Mouse (Mus musculus) midbrain, embryonic 11.5 days (tissue): ENCODE data around the gene Zbtb22. TPM values are rescaled to one million over a fixed set of nuclear protein-coding genes. Genes with fewer than 3 reads are reported as not detected.
A peak's percentile ranks its signal among the peaks of the same experiment; 100 is the strongest.
"Not testable (repeated sequence)": the region's sequence is repeated elsewhere in the genome, so short reads cannot be mapped to it uniquely, and the experiment has no call there.

ENCODE experiments used
- ATAC-seq: fragments of 200-750 bp; cut with Nextera tagmentation; 2 replicates; pipeline ENCODE4 v1.8.0; 2017; ENCODE audit warnings: moderate TSS enrichment, moderate library complexity; ENCODE audit not compliant: low FRiP score
- DNase-seq: peaks from one replicate; pipeline ENCODE4 v3.0.0; 2015; ENCODE audit warnings: low spot score; ENCODE audit errors: missing footprints
- H3K27ac ChIP-seq: fragments of 300-500 bp; sonication (generic); 2 replicates; pipeline ENCODE4 v1.5.1; 2014; ENCODE audit warnings: low read depth, low read length
- H3K27me3 ChIP-seq: fragments of 300-500 bp; sonication (generic); 2 replicates; pipeline ENCODE4 v1.6.1; 2014; ENCODE audit warnings: mild to moderate bottlenecking, low read length, moderate library complexity, mixed read lengths; ENCODE audit not compliant: control insufficient read depth, insufficient read depth
- H3K36me3 ChIP-seq: fragments of 300-500 bp; sonication (generic); 2 replicates; pipeline ENCODE4 v1.6.1; 2014; ENCODE audit warnings: mild to moderate bottlenecking, low read length, moderate library complexity, mixed read lengths; ENCODE audit not compliant: control insufficient read depth, insufficient read depth
- H3K4me1 ChIP-seq: fragments of 300-500 bp; sonication (generic); 2 replicates; pipeline ENCODE4 v1.6.1; 2014; ENCODE audit warnings: low read length; ENCODE audit not compliant: control insufficient read depth, insufficient read depth
- H3K4me2 ChIP-seq: fragments of 300-500 bp; sonication (generic); 2 replicates; pipeline ENCODE4 v1.6.1; 2014; ENCODE audit warnings: mild to moderate bottlenecking, moderate library complexity
- H3K4me3 ChIP-seq: fragments of 300-500 bp; sonication (generic); 2 replicates; pipeline ENCODE4 v1.5.1; 2014; ENCODE audit warnings: low read depth, low read length
- H3K9ac ChIP-seq: fragments of 300-500 bp; sonication (generic); 2 replicates; pipeline ENCODE4 v1.6.1; 2014; ENCODE audit warnings: low read length
- H3K9me3 ChIP-seq: fragments of 300-500 bp; sonication (generic); 2 replicates; pipeline ENCODE4 v1.6.1; 2016; ENCODE audit warnings: low read length; ENCODE audit not compliant: control insufficient read depth
- WGBS: fragments of 180-500 bp; shearing (Covaris S2); extraction: QIAGEN DNeasy Blood & Tissue Kit; methylation state at CpG from one replicate; pipeline ENCODE4 v1.1.7; 2014; 5-methylcytosine and 5-hydroxymethylcytosine counted together
- polyA plus RNA-seq: library from polyadenylated mRNA; unstranded; fragments of >200 nt; fragmentation: Nextera tagmentation; extraction: Ambion mirVana; gene quantifications from 2 replicates; pipeline ENCODE4 v1.2.1, GENCODE M21; 2014

Gene Zbtb22
- polyA plus RNA-seq, 1 experiment from 2014 or later, result 9.4 TPM

DNA sequence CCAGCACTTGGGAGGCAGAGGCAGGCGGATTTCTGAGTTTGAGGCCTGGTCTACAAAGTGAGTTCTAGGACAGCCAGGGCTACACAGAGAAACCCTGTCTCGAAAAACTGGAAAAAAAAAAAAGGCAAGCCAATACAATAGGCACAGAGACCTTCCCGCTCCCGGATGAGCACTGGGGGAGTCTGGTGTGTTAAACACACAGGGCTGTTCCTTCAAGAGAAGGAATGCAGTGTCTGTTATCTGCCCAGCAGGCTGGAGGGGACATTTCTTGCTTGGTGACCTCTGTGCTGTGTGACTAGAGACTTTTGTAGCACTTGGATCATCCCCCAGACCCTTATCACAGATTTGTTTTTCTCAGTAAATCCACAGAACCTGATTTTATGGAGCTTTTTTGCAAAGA, 14.1 kb upstream of the Zbtb22 start:
- H3K4me3 ChIP-seq, result no peak overlapping the region

DNA sequence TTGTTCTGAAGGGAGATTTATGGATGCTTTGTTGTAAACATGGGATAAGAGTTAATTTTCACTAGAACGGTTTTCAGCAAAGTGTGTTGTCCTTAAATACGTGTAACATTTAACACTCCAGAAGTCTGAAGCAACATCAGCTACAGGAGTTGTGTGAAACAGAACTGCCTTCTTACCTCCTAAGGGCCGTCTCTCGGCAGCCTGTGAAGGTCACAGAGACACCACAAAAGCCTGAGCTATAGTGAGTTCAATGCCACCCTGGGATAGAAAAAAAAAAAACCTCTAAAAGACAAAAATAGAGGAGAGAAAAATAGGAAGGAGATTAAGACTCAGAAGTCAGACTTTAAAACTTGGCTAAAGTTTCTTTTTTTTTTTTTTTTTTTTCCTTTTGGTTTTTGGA, 13.6 kb upstream of the Zbtb22 start:
- Histone ChIP-seq H3K9me3 (no peaks in the 10 kb centered on the region), H3K27ac (no peak overlapping the region), H3K9ac (no peak overlapping the region), H3K4me3 (no peak overlapping the region), H3K36me3 (no peaks in the 10 kb centered on the region), H3K27me3 (no peaks in the 10 kb centered on the region), H3K4me2 (no peak overlapping the region), H3K4me1 (no peaks in the 10 kb centered on the region)
- 79% methylated on average over 4 of the region's 4 CpGs for WGBS
- no peak for ATAC-seq
- no peak for DNase-seq

More for the DNA sequence above, 14.1 kb upstream of the Zbtb22 start:
- DNase-seq (no peak), ATAC-seq (no peak)
- H3K9me3 ChIP-seq, result no peaks in the 10 kb centered on the region
- H3K27ac ChIP-seq, result no peak overlapping the region
- H3K27me3 ChIP-seq, result no peaks in the 10 kb centered on the region
- no peaks in the 10 kb centered on the region for H3K36me3 ChIP-seq
- WGBS, result 70% methylated on average over 4 of the region's 4 CpGs
- H3K4me2 ChIP-seq, result no peak overlapping the region
- no peaks in the 10 kb centered on the region for H3K4me1 ChIP-seq
- no peak overlapping the region for H3K9ac ChIP-seq

GRCm38 (mm10) chr17:33902491-33902890, 13.2 kb upstream of the Zbtb22 start:
- H3K9ac ChIP-seq, result no peak overlapping the region
- ATAC-seq (no peak), DNase-seq (no peak)
- H3K27ac ChIP-seq, result no peak overlapping the region
- H3K4me2 ChIP-seq, result no peak overlapping the region
- H3K9me3 ChIP-seq, result no peaks in the 10 kb centered on the region
- H3K27me3 ChIP-seq, result no peaks in the 10 kb centered on the region
- H3K4me1 ChIP-seq, result no peaks in the 10 kb centered on the region
- no peaks in the 10 kb centered on the region for H3K36me3 ChIP-seq
- no peak overlapping the region for H3K4me3 ChIP-seq
- WGBS, result 80% methylated on average over 7 of the region's 7 CpGs

GRCm38 (mm10) chr17:33903911-33904651, 11.6 kb upstream of the Zbtb22 start:
- 74% methylated on average over 6 of the region's 6 CpGs for WGBS
- H3K4me1 ChIP-seq, H3K27me3 ChIP-seq, H3K9ac ChIP-seq, H3K4me2 ChIP-seq, H3K36me3 ChIP-seq, DNase-seq, ATAC-seq, H3K4me3 ChIP-seq, H3K27ac ChIP-seq, H3K9me3 ChIP-seq: not testable (repeated sequence)

DNA sequence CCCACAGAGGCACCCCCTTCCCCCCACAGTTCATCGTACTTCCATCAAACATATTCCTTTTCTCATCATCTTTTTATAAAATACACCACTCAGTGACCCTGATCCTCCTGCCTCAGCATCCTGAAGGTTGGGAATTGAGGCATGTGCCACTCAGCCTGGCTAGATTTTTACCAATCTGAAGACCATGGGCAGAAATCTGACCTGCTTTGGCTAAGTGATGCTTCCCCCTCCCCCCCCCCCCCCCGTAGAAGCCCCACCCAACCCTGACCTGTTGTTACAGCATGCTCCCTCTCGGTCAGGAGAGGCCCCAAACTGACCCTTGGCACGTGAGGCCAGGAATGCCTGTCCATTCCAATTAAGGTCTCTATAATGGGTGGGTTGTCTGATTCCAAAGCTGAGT, 10.9 kb upstream of the Zbtb22 start, which contains the start of gene Platr17:
Gene Platr17, plus strand, starts transcription at position 301 of the 400 bp plus-strand sequence.
- not testable (repeated sequence) for H3K4me1 ChIP-seq, H3K27me3 ChIP-seq, H3K36me3 ChIP-seq, ATAC-seq, H3K27ac ChIP-seq, H3K4me3 ChIP-seq, H3K9me3 ChIP-seq, H3K4me2 ChIP-seq, H3K9ac ChIP-seq, DNase-seq
- 37% methylated on average over 3 of the region's 4 CpGs for WGBS

- peaks cover 15% of the 10 kb centered on the region for H3K4me1 ChIP-seq
- peak overlapping the region; percentile 99 for H3K4me2 ChIP-seq
- no peaks in the 10 kb centered on the region for H3K27me3 ChIP-seq
- H3K4me3 ChIP-seq, result peak overlapping the region; percentile 83
- H3K27ac ChIP-seq, result peak overlapping the region; percentile 65
- DNase-seq (peak; percentile 92), ATAC-seq (no peak; the same call in 1 of the 2 replicates)
- peaks cover 10% of the 10 kb centered on the region for H3K36me3 ChIP-seq
- under 1% methylated on average over 43 of the region's 44 CpGs for WGBS
- peak overlapping the region; percentile 78 for H3K9ac ChIP-seq
- no peaks in the 10 kb centered on the region for H3K9me3 ChIP-seq
These were observed 7.2 kb upstream of the Zbtb22 start for GRCm38 (mm10) chr17:33908331-33909076.

- peak; percentile 99 for DNase-seq
- under 1% methylated on average over 62 of the region's 68 CpGs for WGBS
These were observed 6.4 kb upstream of the Zbtb22 start, which contains the start of gene Daxx for GRCm38 (mm10) chr17:33909077-33909868. TSS of gene Daxx (plus strand) at chr17:33909414.

GRCm38 (mm10) chr17:33909869-33910250, 5.8 kb upstream of the Zbtb22 start:
- Histone ChIP-seq H3K9me3 (no peaks in the 10 kb centered on the region), H3K36me3 (peaks cover 18% of the 10 kb centered on the region), H3K27ac (peak overlapping the region; percentile 27; the same call in 1 of the 2 replicates), H3K4me2 (peak overlapping the region; percentile 99), H3K27me3 (no peaks in the 10 kb centered on the region), H3K9ac (peak overlapping the region; percentile 88), H3K4me3 (peak overlapping the region; percentile 83), H3K4me1 (peaks cover 15% of the 10 kb centered on the region)
- peak; percentile 9; the same call in 1 of the 2 replicates for ATAC-seq
- no peak for DNase-seq
- 0% methylated on average over 14 of the region's 14 CpGs for WGBS

More at GRCm38 (mm10) chr17:33909077-33909868, 6.4 kb upstream of the Zbtb22 start, which contains the start of gene Daxx:
- Histone ChIP-seq H3K9me3 (no peaks in the 10 kb centered on the region), H3K9ac (peak within 1 kb of the TSS; percentile 88), H3K4me2 (peak within 1 kb of the TSS; percentile 99), H3K4me1 (peaks cover 15% of the 10 kb centered on the region), H3K27ac (peak within 1 kb of the TSS; percentile 65), H3K27me3 (no peaks in the 10 kb centered on the region), H3K4me3 (peak within 1 kb of the TSS; percentile 83), H3K36me3 (peaks cover 18% of the 10 kb centered on the region)
- ATAC-seq, result peak; percentile 98
